Mouse (Mus musculus) kidney, adult 2 months (tissue): ENCODE results near the gene Xpo5.

Experiments
- CTCF ChIP-seq: fragments of 200-500 bp; conservative IDR thresholded peaks from 2 replicates; pipeline ENCODE4 v1.5.1; 2011; ENCODE audit warnings: low read depth, mild to moderate bottlenecking, control low read depth, low read length, moderate library complexity, mixed read lengths; ENCODE audit not compliant: insufficient read depth, insufficient read length
- POLR2A ChIP-seq: fragments of 200-500 bp; IDR thresholded peaks from one replicate; pipeline ENCODE4 v1.6.1; 2011; ENCODE audit warnings: low read depth, low read length, control low read depth

DNA sequence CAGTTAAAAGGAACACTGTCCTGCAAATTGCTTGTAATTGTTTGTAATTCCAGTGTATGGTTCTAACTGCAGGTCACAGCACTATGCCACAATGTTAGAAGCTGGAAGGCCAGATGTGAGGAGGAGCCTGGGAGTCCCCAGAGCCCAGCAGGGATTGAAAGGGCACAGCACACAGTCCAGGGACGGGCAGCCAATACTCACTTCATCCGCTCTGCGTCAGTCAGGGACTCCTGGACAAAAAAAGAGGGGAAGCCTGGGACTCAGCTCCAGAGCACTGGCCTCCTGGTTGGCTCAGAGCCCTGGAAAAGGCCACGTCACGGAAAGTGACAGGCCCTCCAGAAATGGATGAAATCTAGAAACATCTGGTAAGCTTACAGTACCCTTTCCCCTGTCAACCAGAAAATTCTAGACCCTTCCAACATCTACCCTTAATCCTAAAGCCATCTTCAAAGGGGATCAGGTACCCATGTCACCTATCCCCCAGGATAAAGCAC is 59.7 kb downstream of the Xpo5 start:
- TF ChIP-seq CTCF (no peak), POLR2A (no peak)
